Mouse (Mus musculus): ENCODE measurements at regions not wholly inside any gene's neighbourhood (a gene's known extent, or its start where the extent isn't known, plus 50 kb on each side); places are given as distances from the start of the nearest gene placed in this dataset.

- Histone ChIP-seq H3K4me3 (replicated peaks; ENCODE audit: low read length) (no peak overlapping the region), H3K27me3 (ENCODE audit: insufficient read depth, low read length) (no peaks in the 10 kb centered on the region), H3K4me1 (replicated peaks; ENCODE audit: low read depth, low read length) (no peaks in the 10 kb centered on the region), H3K36me3 (ENCODE audit: insufficient read depth, low read length) (no peaks in the 10 kb centered on the region), H3K9me3 (ENCODE audit: low read length) (0 out of 2 replicates have a peak, but pooled peaks cover 1% of the 10 kb centered on the region)
- TF ChIP-seq POU5F1 (IDR thresholded peaks at IDR 0.05; ENCODE audit: borderline replicate concordance, low read length) (no peak), CTCF (conservative IDR thresholded peaks at IDR 0.05; ENCODE audit: low read length) (peak; percentile 26)
Observed at GRCm38 (mm10) chr14:109840354-109841104, 914.4 kb downstream of the Slitrk6 start.

- H3K27me3 ChIP-seq (ENCODE audit: insufficient read depth, low read length), result no peaks in the 10 kb centered on the region
- H3K4me3 ChIP-seq (replicated peaks; ENCODE audit: low read length), result no peak overlapping the region
- no peak for TF ChIP-seq CTCF (conservative IDR thresholded peaks at IDR 0.05; ENCODE audit: low read length)
- no peak for TF ChIP-seq NANOG (IDR thresholded peaks at IDR 0.05; ENCODE audit: borderline replicate concordance, low read length)
- TF ChIP-seq POU5F1 (IDR thresholded peaks at IDR 0.05; ENCODE audit: borderline replicate concordance, low read length), result no peak
- no peaks in the 10 kb centered on the region for H3K9me3 ChIP-seq (ENCODE audit: low read length)
- no peaks in the 10 kb centered on the region for H3K4me1 ChIP-seq (replicated peaks; ENCODE audit: low read depth, low read length)
- H3K36me3 ChIP-seq (ENCODE audit: insufficient read depth, low read length), result no peaks in the 10 kb centered on the region
Observed at GRCm38 (mm10) chr14:109802522-109803126, 888.7 kb upstream of the Slitrk1 start.

GRCm38 (mm10) chr14:109772246-109772645 is 858.3 kb upstream of the Slitrk1 start:
- no peak overlapping the region for H3K4me3 ChIP-seq (replicated peaks; ENCODE audit: low read length)
- TF ChIP-seq CTCF (conservative IDR thresholded peaks at IDR 0.05; ENCODE audit: low read length) (no peak), POU5F1 (IDR thresholded peaks at IDR 0.05; ENCODE audit: borderline replicate concordance, low read length) (no peak), NANOG (IDR thresholded peaks at IDR 0.05; ENCODE audit: borderline replicate concordance, low read length) (no peak)
- no peaks in the 10 kb centered on the region for H3K4me1 ChIP-seq (replicated peaks; ENCODE audit: low read depth, low read length)
- peaks cover 29% of the 10 kb centered on the region for H3K9me3 ChIP-seq (ENCODE audit: low read length)
- no peaks in the 10 kb centered on the region for H3K27me3 ChIP-seq (ENCODE audit: insufficient read depth, low read length)
- no peaks in the 10 kb centered on the region for H3K36me3 ChIP-seq (ENCODE audit: insufficient read depth, low read length)

- H3K4me3 ChIP-seq (replicated peaks; ENCODE audit: low read length), result no peak overlapping the region
- H3K36me3 ChIP-seq (ENCODE audit: insufficient read depth, low read length), result no peaks in the 10 kb centered on the region
- H3K9me3 ChIP-seq (ENCODE audit: low read length), result no peaks in the 10 kb centered on the region
- TF ChIP-seq CTCF (conservative IDR thresholded peaks at IDR 0.05; ENCODE audit: low read length) (no peak), NANOG (IDR thresholded peaks at IDR 0.05; ENCODE audit: borderline replicate concordance, low read length) (no peak), POU5F1 (IDR thresholded peaks at IDR 0.05; ENCODE audit: borderline replicate concordance, low read length) (no peak)
- no peaks in the 10 kb centered on the region for H3K27me3 ChIP-seq (ENCODE audit: insufficient read depth, low read length)
- no peaks in the 10 kb centered on the region for H3K4me1 ChIP-seq (replicated peaks; ENCODE audit: low read depth, low read length)
Observed at GRCm38 (mm10) chr14:109760892-109761291, 846.9 kb upstream of the Slitrk1 start.

All from E14TG2a.4 (cell line).